Mouse (Mus musculus) neural tube, embryonic 13.5 days (tissue): Measurements from ENCODE around the gene Cdc14a. TPM values are rescaled to one million over a fixed set of nuclear protein-coding genes. Genes with fewer than 3 reads are reported as not detected.
A peak's percentile ranks its signal among the peaks of the same experiment; 100 is the strongest.

Source experiments
- ATAC-seq: fragments of 200-750 bp; cut with Nextera tagmentation; 2 replicates; pipeline ENCODE4 v1.8.0; 2017; ENCODE audit warnings: low read depth, mild to moderate bottlenecking, moderate TSS enrichment, moderate library complexity
- H3K27ac ChIP-seq: fragments of 300-500 bp; sonication (generic); replicated peaks from 2 replicates; pipeline ENCODE4 v1.5.1; 2015; ENCODE audit warnings: moderate library complexity, mild to moderate bottlenecking, inconsistent platforms
- H3K27me3 ChIP-seq: fragments of 300-500 bp; sonication (generic); 2 replicates; pipeline ENCODE4 v1.6.1; 2015; ENCODE audit warnings: mild to moderate bottlenecking, inconsistent platforms
- H3K36me3 ChIP-seq: fragments of 300-500 bp; sonication (generic); 2 replicates; pipeline ENCODE4 v1.6.1; 2015; ENCODE audit warnings: mild to moderate bottlenecking, inconsistent platforms
- H3K4me1 ChIP-seq: fragments of 300-500 bp; sonication (generic); replicated peaks from 2 replicates; pipeline ENCODE4 v1.6.1; 2015; ENCODE audit warnings: inconsistent platforms
- H3K4me2 ChIP-seq: fragments of 300-500 bp; sonication (generic); 2 replicates; pipeline ENCODE4 v1.6.1; 2015; ENCODE audit warnings: inconsistent platforms, mild to moderate bottlenecking, moderate library complexity
- H3K4me3 ChIP-seq: fragments of 300-500 bp; sonication (generic); 2 replicates; pipeline ENCODE4 v1.5.1; 2015; ENCODE audit warnings: mild to moderate bottlenecking, inconsistent platforms
- H3K9ac ChIP-seq: fragments of 300-500 bp; sonication (generic); 2 replicates; pipeline ENCODE4 v1.6.1; 2015; ENCODE audit warnings: moderate library complexity, mild to moderate bottlenecking, inconsistent platforms
- H3K9me3 ChIP-seq: fragments of 300-500 bp; sonication (generic); 2 replicates; pipeline ENCODE4 v1.6.1; 2016; ENCODE audit warnings: inconsistent platforms
- WGBS: fragments of 180-500 bp; shearing (Covaris S2); methylation state at CpG from one replicate; pipeline ENCODE4 v1.1.7; 2015; 5-methylcytosine and 5-hydroxymethylcytosine counted together
- polyA plus RNA-seq: library from polyadenylated mRNA; unstranded; fragments of >200 nt; fragmentation: Nextera tagmentation; extraction: Ambion mirVana; gene quantifications from 2 replicates; pipeline ENCODE4 v1.2.1, GENCODE M21; 2015

Cdc14a gene
- polyA plus RNA-seq, 1 experiment from 2014 or later = 6.4 TPM

DNA sequence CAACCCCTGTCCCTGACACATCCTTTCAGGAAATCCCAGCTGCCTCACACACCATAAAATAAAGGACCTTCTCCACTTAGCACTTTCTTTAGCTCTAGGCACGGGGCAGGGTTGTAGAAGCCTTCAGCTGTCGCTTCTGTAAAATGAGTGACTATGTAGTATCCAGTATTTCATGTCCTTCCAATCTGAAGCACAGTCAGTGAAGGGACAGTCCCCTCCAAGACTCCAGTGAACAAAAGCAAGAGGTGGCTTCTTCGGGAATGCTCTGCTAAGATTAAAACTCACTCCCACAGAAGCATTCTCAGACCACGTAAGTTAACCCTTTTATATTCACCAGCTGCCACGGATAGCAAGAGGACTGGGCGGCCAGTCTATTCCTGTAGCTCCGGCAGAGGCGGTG, 14.3 kb downstream of the Cdc14a start:
- no peak overlapping the region for H3K4me3 ChIP-seq
- no peak overlapping the region for H3K27ac ChIP-seq
- no peaks in the 10 kb centered on the region for H3K9me3 ChIP-seq
- H3K36me3 ChIP-seq = 0 out of 2 replicates have a peak, but pooled peaks cover 6% of the 10 kb centered on the region
- H3K9ac ChIP-seq = no peak overlapping the region
- no peak for ATAC-seq
- 66% methylated on average over 8 of the region's 8 CpGs for WGBS
- H3K4me2 ChIP-seq = no peak overlapping the region
- H3K27me3 ChIP-seq = no peaks in the 10 kb centered on the region
- peaks cover 31% of the 10 kb centered on the region for H3K4me1 ChIP-seq

GRCm38 (mm10) chr3:116408856-116409255, 15.0 kb downstream of the Cdc14a start:
- no peak for ATAC-seq

GRCm38 (mm10) chr3:116405516-116405915, 18.3 kb downstream of the Cdc14a start:
- H3K9me3 ChIP-seq = no peaks in the 10 kb centered on the region
- no peaks in the 10 kb centered on the region for H3K27me3 ChIP-seq
- H3K4me3 ChIP-seq = no peak overlapping the region
- 0 out of 2 replicates have a peak, but pooled peaks cover 4% of the 10 kb centered on the region for H3K36me3 ChIP-seq
- no peak overlapping the region for H3K27ac ChIP-seq
- WGBS = 85% methylated on average over 9 of the region's 9 CpGs
- ATAC-seq = no peak
- no peak overlapping the region for H3K9ac ChIP-seq
- H3K4me2 ChIP-seq = no peak overlapping the region
- peaks cover 28% of the 10 kb centered on the region for H3K4me1 ChIP-seq

More at GRCm38 (mm10) chr3:116408856-116409255, 15.0 kb downstream of the Cdc14a start:
- no peak overlapping the region for H3K4me2 ChIP-seq
- H3K9me3 ChIP-seq = no peaks in the 10 kb centered on the region
- 87% methylated on average over 10 of the region's 10 CpGs for WGBS
- peaks cover 31% of the 10 kb centered on the region for H3K4me1 ChIP-seq
- H3K27ac ChIP-seq = no peak overlapping the region
- 0 out of 2 replicates have a peak, but pooled peaks cover 5% of the 10 kb centered on the region for H3K36me3 ChIP-seq
- no peak overlapping the region for H3K4me3 ChIP-seq
- no peak overlapping the region for H3K9ac ChIP-seq
- H3K27me3 ChIP-seq = no peaks in the 10 kb centered on the region

DNA sequence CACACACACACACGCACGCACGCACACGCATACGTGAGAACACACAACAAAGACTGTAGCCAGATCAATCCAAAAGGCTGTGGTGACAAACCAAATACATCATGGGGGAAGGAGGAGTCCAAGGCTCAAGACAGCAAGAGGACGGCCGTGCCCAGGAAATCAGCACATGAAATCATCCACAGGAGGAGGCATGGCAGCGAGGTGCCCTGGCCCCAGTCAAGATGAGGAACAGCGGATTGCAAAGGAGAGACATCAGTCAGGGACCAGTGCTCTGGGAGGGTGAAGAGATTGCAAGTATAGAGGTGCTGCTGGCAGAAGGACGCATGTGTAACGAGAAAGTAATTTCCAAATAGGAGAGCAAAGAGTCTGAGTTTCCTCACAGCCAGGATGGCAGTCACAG, 22.4 kb downstream of the Cdc14a start:
- Histone ChIP-seq H3K4me3 (no peak overlapping the region), H3K27ac (no peak overlapping the region), H3K4me2 (no peak overlapping the region), H3K4me1 (peaks cover 48% of the 10 kb centered on the region), H3K27me3 (no peaks in the 10 kb centered on the region), H3K36me3 (0 out of 2 replicates have a peak, but pooled peaks cover 4% of the 10 kb centered on the region), H3K9ac (no peak overlapping the region), H3K9me3 (no peaks in the 10 kb centered on the region)
- ATAC-seq = no peak
- WGBS = 65% methylated on average over 11 of the region's 11 CpGs

DNA sequence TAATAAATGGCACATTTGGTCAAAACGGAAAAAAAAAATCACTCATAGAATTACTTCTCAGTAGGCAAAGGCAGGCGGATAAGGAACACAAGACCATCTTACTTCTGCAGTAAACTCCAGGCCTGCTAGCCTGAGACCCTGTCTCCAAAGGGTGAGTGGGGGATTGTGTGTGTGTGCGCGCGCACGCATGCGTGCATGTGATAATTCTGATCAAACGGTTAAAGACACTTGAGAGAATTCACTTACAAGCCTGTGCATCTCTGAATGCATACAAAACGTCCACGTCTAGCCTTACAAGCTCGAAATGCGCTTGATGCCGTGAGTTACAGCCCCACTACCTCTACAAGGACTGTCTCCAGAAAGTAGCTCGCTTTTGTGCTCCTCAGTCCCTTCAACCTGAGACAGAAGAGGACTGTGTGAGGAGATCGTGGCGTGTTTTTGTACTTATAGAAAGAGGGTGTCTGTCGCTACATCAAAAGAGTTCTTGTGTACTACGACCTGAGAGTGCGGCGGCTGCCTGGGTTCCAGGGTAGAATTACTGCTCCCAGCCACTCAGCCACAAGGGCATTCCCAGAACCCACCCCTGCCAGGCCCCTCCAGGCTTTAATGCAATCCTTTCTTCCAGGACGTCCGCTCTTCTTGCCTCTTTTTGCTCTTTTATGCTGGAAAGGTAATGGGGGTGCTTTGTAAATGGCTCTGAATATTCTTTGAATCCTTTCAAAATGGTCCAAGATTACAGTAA, 24.3 kb downstream of the Cdc14a start:
- Histone ChIP-seq H3K27ac (peak overlapping the region; percentile 49), H3K9me3 (no peaks in the 10 kb centered on the region), H3K4me1 (peaks cover 55% of the 10 kb centered on the region), H3K9ac (peak overlapping the region; percentile 17; the same call in 1 of the 2 replicates), H3K27me3 (no peaks in the 10 kb centered on the region), H3K36me3 (0 out of 2 replicates have a peak, but pooled peaks cover 4% of the 10 kb centered on the region), H3K4me2 (peak overlapping the region; percentile 41), H3K4me3 (no peak overlapping the region; the same call in 1 of the 2 replicates)
- 30% methylated on average over 22 of the region's 22 CpGs for WGBS
- ATAC-seq = peak; percentile 38

DNA sequence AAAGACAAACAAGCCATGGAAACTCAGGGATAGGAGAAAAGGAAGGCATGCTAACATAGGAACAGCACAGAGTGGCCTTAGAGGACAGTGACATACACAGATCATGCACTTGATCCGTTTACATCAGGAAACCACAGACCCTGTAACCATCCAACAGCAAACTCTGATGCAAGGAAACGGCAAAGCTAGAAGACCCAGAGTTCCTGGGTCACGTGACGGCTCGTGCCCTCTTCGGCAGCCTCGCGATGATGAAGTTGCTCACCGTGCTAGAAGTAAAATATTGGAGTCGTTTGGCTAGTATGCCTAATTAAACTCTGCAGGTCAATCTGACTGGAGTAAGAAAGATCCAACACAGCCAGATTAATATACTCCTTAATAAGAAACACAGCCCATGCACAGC, 25.3 kb downstream of the Cdc14a start:
- WGBS = 40% methylated on average over 10 of the region's 10 CpGs
- H3K4me3 ChIP-seq = no peak overlapping the region
- peaks cover 55% of the 10 kb centered on the region for H3K4me1 ChIP-seq
- H3K27me3 ChIP-seq = no peaks in the 10 kb centered on the region
- no peaks in the 10 kb centered on the region for H3K36me3 ChIP-seq
- peak overlapping the region; percentile 38 for H3K4me2 ChIP-seq
- H3K9me3 ChIP-seq = no peaks in the 10 kb centered on the region
- H3K27ac ChIP-seq = peak overlapping the region; percentile 74
- peak; percentile 14; the same call in 1 of the 2 replicates for ATAC-seq
- no peak overlapping the region; the same call in 1 of the 2 replicates for H3K9ac ChIP-seq

- Histone ChIP-seq H3K9ac (no peak overlapping the region), H3K27me3 (no peaks in the 10 kb centered on the region), H3K4me3 (no peak overlapping the region), H3K27ac (peak overlapping the region; percentile 74), H3K4me2 (peak overlapping the region; percentile 38), H3K4me1 (peaks cover 55% of the 10 kb centered on the region), H3K9me3 (no peaks in the 10 kb centered on the region), H3K36me3 (no peaks in the 10 kb centered on the region)
- ATAC-seq = peak; percentile 51
- 35% methylated on average over 7 of the region's 7 CpGs for WGBS
These were observed 25.9 kb downstream of the Cdc14a start for GRCm38 (mm10) chr3:116397976-116398375.

- H3K4me2 ChIP-seq = no peak overlapping the region
- H3K27ac ChIP-seq = peak overlapping the region; percentile 74
- no peaks in the 10 kb centered on the region for H3K9me3 ChIP-seq
- H3K9ac ChIP-seq = no peak overlapping the region
- no peak for ATAC-seq
- peaks cover 55% of the 10 kb centered on the region for H3K4me1 ChIP-seq
- WGBS = 77% methylated on average over 6 of the region's 6 CpGs
- no peaks in the 10 kb centered on the region for H3K36me3 ChIP-seq
- no peak overlapping the region for H3K4me3 ChIP-seq
- H3K27me3 ChIP-seq = no peaks in the 10 kb centered on the region
These were observed 26.5 kb downstream of the Cdc14a start for GRCm38 (mm10) chr3:116397341-116397740.

- WGBS = 84% methylated on average over 3 of the region's 3 CpGs
- Histone ChIP-seq H3K9me3 (no peaks in the 10 kb centered on the region), H3K27me3 (no peaks in the 10 kb centered on the region)
These were observed 27.3 kb downstream of the Cdc14a start for GRCm38 (mm10) chr3:116396571-116396970.

GRCm38 (mm10) chr3:116394885-116395390, 28.9 kb downstream of the Cdc14a start:
- ATAC-seq = no peak
- Histone ChIP-seq H3K4me2 (no peak overlapping the region), H3K4me1 (peaks cover 54% of the 10 kb centered on the region), H3K4me3 (no peak overlapping the region), H3K36me3 (no peaks in the 10 kb centered on the region), H3K27ac (no peak overlapping the region), H3K9ac (no peak overlapping the region), H3K27me3 (no peaks in the 10 kb centered on the region), H3K9me3 (no peaks in the 10 kb centered on the region)
- 75% methylated on average over 5 of the region's 5 CpGs for WGBS

More at GRCm38 (mm10) chr3:116396571-116396970, 27.3 kb downstream of the Cdc14a start:
- Histone ChIP-seq H3K4me2 (no peak overlapping the region), H3K27ac (no peak overlapping the region), H3K4me3 (no peak overlapping the region), H3K4me1 (peaks cover 52% of the 10 kb centered on the region), H3K9ac (no peak overlapping the region), H3K36me3 (no peaks in the 10 kb centered on the region)
- ATAC-seq = no peak

GRCm38 (mm10) chr3:116391399-116391798, 32.4 kb downstream of the Cdc14a start:
- no peak overlapping the region for H3K4me3 ChIP-seq
- peaks cover 26% of the 10 kb centered on the region for H3K4me1 ChIP-seq
- 0 out of 2 replicates have a peak overlapping the region, but pooled peaks have one; percentile 34 for H3K9ac ChIP-seq
- H3K36me3 ChIP-seq = peaks cover 7% of the 10 kb centered on the region; the same call in 1 of the 2 replicates
- no peak overlapping the region; the same call in 1 of the 2 replicates for H3K4me2 ChIP-seq
- no peaks in the 10 kb centered on the region for H3K27me3 ChIP-seq
- ATAC-seq = peak; percentile 55; the same call in 1 of the 2 replicates
- H3K27ac ChIP-seq = no peak overlapping the region
- 11% methylated on average over 10 of the region's 10 CpGs for WGBS
- no peaks in the 10 kb centered on the region for H3K9me3 ChIP-seq
